Mouse (Mus musculus) G1E (cell line): ENCODE measurements around the gene Gucy2e. TPM values are rescaled to one million over a fixed set of nuclear protein-coding genes. Genes with fewer than 3 reads are reported as not detected.

Source experiments
- ATAC-seq: 2 replicates; pipeline ENCODE4 v1.8.0; 2016; ENCODE audit warnings: mild to moderate bottlenecking; ENCODE audit not compliant: insufficient number of reproducible peaks, poor library complexity, low FRiP score, severe bottlenecking; ENCODE audit errors: extremely low read depth
- DNase-seq: peaks from one replicate; pipeline ENCODE4 v3.0.0; 2012; ENCODE audit warnings: low spot score
- H3K27me3 ChIP-seq: 2 replicates; pipeline ENCODE4 v1.6.1; 2012; ENCODE audit warnings: mild to moderate bottlenecking, low read length, inconsistent platforms; ENCODE audit not compliant: insufficient read depth
- H3K36me3 ChIP-seq: replicated peaks from 2 replicates; pipeline ENCODE3; 2012; ENCODE audit warnings: mild to moderate bottlenecking, inconsistent platforms
- H3K4me1 ChIP-seq: 2 replicates; pipeline ENCODE4 v1.6.1; 2012; ENCODE audit warnings: low read depth, low read length, inconsistent platforms, mixed read lengths; ENCODE audit not compliant: insufficient read depth
- H3K4me3 ChIP-seq: 2 replicates; pipeline ENCODE4 v1.5.1; 2012; ENCODE audit warnings: low read depth, mild to moderate bottlenecking, inconsistent platforms, low read length, moderate library complexity, mixed read lengths
- H3K9me3 ChIP-seq: replicated peaks from 2 replicates; pipeline ENCODE4 v1.6.1; 2012; ENCODE audit warnings: inconsistent platforms
- CTCF ChIP-seq: IDR thresholded peaks from 2 replicates; pipeline ENCODE4 v1.5.1; 2012; ENCODE audit warnings: low read depth, low read length, inconsistent platforms, mixed read lengths
- GATA1 ChIP-seq: IDR thresholded peaks from 2 replicates; pipeline ENCODE4 v1.6.1; 2012; ENCODE audit warnings: borderline replicate concordance, low read length, inconsistent platforms, mixed read lengths
- GATA2 ChIP-seq: IDR thresholded peaks from 2 replicates; pipeline ENCODE4 v1.6.1; 2012; ENCODE audit warnings: low read depth, low read length, inconsistent platforms, borderline replicate concordance
- POLR2AphosphoS5 ChIP-seq: IDR thresholded peaks from 2 replicates; pipeline ENCODE4 v1.6.1; 2012; ENCODE audit warnings: low read depth, low read length, inconsistent platforms; ENCODE audit not compliant: insufficient replicate concordance
- TAL1 ChIP-seq: conservative IDR thresholded peaks from 2 replicates; pipeline ENCODE4 v1.6.1; 2012; ENCODE audit warnings: low read depth, low read length, inconsistent platforms, mixed read lengths
- polyA plus RNA-seq: library from polyadenylated mRNA; stranded (reverse); fragments of >175 nt; gene quantifications from 2 replicates; pipeline ENCODE4 v1.2.3, GENCODE M21; 2012
- total RNA-seq, 2 experiments: library from RNA; stranded (forward) in 1 of 2; stranded (reverse) in 1 of 2; fragments of 200-1000 nt in 1 of 2; fragments of >200 nt in 1 of 2; fragmentation: Nextera tagmentation in 1 of 2; gene quantifications; 2 replicates each; pipeline ENCODE4 v1.2.3; 2014 to 2017

The Gucy2e gene
- total and polyA plus RNA-seq, 3 experiments, result 0.05 TPM; not detected in 2

DNA sequence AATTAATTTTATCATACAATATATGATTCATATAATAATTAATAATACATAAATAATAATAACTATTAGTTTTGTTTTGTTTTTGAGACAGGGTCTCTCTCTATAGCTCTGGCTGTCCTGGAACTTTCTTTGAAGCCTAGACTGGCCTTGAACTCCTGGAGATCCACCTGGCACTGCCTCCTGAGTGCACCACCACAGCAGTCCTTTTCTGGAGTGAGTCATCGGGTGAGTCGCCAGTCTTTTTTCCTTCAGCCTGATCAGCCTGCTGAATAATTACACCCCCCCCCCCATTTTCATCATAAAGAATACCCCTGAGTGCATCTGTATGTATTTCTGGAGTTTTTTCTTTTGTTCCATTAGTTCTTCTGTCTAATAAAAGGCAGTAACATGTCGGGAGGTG is 12.3 kb upstream of the Gucy2e start:
- no peak for TF ChIP-seq TAL1
- no peak for TF ChIP-seq POLR2AphosphoS5
- TF ChIP-seq GATA1, result no peak
- no peak for TF ChIP-seq GATA2
- TF ChIP-seq CTCF, result no peak
- peaks cover 28% of the 10 kb centered on the region for H3K27me3 ChIP-seq
- no peaks in the 10 kb centered on the region for H3K9me3 ChIP-seq
- no peak overlapping the region for H3K4me3 ChIP-seq
- H3K4me1 ChIP-seq, result no peaks in the 10 kb centered on the region
- ATAC-seq, result no peak
- no peak for DNase-seq
- no peaks in the 10 kb centered on the region for H3K36me3 ChIP-seq

DNA sequence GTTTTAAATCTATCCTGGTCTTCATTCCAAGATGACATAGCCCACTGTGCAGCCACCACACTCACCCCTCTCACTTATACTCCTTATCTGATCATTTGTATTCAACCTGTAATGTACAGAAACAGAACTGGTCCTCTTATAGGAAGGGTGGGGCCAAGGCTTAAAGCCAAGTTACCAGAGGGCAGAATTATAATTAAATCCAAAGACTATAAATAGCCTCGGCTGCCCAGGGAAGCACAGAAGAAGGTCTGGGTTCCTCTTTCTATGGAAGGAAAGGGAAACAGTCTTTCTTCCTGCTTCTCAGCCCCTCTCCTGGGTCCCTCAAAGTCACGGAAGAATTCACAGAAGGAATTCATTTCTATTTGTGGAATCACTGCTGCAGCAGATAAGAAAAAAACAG is 8.8 kb upstream of the Gucy2e start:
- TF ChIP-seq GATA1 (no peak), TAL1 (no peak), POLR2AphosphoS5 (no peak), GATA2 (no peak), CTCF (no peak)
- no peaks in the 10 kb centered on the region for H3K9me3 ChIP-seq
- no peaks in the 10 kb centered on the region for H3K4me1 ChIP-seq
- no peak for DNase-seq
- peaks cover 25% of the 10 kb centered on the region for H3K27me3 ChIP-seq
- ATAC-seq, result no peak
- no peak overlapping the region for H3K4me3 ChIP-seq
- H3K36me3 ChIP-seq, result no peaks in the 10 kb centered on the region

DNA sequence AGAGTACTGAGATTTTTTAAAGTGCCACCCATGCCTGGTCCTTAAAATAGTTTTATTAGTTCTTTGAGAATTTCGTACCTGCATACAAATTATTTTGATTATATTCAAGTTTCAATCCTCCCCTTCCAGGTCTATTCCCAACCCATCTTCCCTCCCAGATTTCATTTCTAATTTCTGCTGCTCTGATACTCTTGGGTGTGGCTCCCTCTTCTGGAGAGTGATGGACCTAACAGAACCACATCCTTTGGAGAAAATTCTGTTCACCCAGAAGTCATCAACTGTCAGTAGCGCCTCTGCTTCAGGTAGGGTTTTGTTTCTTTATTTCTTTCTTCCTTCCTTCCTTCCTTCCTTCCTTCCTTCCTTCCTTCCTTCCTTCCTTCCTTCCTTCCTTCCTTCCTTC is 8.1 kb upstream of the Gucy2e start:
- Histone ChIP-seq H3K27me3 (peaks cover 25% of the 10 kb centered on the region), H3K9me3 (no peaks in the 10 kb centered on the region), H3K36me3 (no peaks in the 10 kb centered on the region), H3K4me1 (no peaks in the 10 kb centered on the region), H3K4me3 (no peak overlapping the region)
- TF ChIP-seq GATA2 (no peak), TAL1 (no peak), POLR2AphosphoS5 (no peak), GATA1 (no peak), CTCF (no peak)
- no peak for DNase-seq
- ATAC-seq, result no peak

DNA sequence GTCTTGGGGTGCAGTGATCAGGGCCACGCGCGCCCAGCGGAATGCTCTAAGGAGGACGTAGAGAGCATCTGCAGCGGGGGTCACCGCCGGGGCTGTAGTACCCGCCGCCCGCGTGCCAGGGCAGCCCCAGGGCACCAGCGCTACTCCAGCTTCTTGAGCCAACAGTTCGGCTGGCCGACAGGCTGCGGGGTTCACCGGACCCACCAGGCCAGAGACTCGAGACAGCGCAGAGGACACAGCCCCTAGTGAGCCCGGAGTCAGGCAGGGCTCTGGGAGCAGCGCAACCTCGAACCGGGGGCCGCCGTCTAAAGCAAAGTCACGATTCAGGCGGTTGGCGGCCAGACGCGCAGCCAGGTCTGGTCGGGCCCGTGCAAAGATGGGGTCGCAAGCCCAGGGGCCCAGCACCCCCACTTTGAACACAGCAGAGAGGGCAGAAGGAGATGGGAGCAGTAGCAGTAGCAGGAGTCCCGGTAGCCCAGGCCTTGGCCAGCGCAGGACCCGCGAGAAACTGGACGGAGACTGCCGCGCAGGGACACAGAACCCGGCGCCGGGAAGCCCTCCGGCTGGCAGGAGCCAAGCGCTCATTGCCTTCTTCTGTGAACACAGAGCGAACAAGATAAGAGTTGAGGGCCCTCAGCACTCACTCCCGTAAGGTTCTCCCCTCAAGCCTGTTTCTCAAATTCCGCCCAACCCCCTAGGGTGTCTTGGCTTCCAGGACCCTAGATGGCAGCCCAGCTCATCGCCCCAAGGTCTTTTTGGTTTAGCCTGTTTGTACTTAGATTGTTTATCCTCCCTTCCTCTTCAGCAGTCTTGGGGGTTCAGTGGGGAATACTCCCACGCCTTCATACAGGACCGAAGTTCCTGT is 543 bp downstream of the Gucy2e start:
- DNase-seq (no peak), ATAC-seq (no peak)
- no peak overlapping the region for H3K4me3 ChIP-seq
- no peaks in the 10 kb centered on the region for H3K36me3 ChIP-seq
- no peaks in the 10 kb centered on the region; the same call in 1 of the 2 replicates for H3K4me1 ChIP-seq
- peaks cover 6% of the 10 kb centered on the region for H3K9me3 ChIP-seq
- TF ChIP-seq POLR2AphosphoS5 (no peak), CTCF (no peak), TAL1 (no peak), GATA2 (no peak), GATA1 (no peak)
- peaks cover 27% of the 10 kb centered on the region; the same call in 1 of the 2 replicates for H3K27me3 ChIP-seq

DNA sequence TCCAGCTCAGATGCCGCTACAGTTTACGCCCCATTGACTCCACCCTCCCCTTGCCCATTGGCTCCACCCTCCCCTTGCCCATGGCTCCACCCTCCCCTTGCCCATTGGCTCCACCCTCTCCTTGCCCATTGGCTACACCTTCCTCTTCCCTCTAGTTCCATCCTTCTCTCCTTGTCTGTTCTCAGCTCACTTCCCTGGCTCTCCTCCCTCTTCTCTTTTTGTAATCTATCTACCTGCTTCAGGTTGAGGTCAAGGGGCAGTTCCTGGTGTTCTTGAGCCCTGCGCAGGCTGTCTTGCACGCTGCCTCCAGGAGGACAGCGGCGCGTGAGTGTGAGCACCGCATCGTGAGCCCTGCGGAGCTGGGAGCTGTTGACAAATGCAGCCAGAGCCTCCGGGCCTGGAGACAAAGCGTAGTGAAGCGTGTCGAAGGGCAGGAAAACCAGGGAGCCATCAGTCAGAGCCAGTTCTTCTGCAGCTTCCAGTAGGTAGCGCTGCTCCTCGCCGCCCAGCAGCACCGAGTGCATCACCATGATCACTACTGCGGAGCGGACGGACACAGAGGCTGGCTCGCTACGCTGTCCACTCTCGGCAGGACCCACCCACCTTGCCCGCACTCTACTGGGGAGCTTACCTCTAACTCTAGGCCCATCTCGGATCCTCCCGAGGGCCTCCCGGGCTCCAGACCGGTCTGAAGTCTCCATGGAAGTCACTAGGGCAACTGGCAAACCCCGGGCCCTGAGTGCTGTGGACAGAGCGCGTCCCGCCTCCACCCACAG is 1.4 kb downstream of the Gucy2e start:
- no peak for ATAC-seq
- no peak for TF ChIP-seq TAL1
- no peak for TF ChIP-seq GATA2
- no peak for TF ChIP-seq CTCF
- TF ChIP-seq GATA1, result no peak
- no peak for TF ChIP-seq POLR2AphosphoS5
- Histone ChIP-seq H3K36me3 (no peaks in the 10 kb centered on the region), H3K4me3 (no peak overlapping the region), H3K9me3 (peaks cover 6% of the 10 kb centered on the region), H3K27me3 (peaks cover 27% of the 10 kb centered on the region; the same call in 1 of the 2 replicates), H3K4me1 (no peaks in the 10 kb centered on the region; the same call in 1 of the 2 replicates)
- no peak for DNase-seq

DNA sequence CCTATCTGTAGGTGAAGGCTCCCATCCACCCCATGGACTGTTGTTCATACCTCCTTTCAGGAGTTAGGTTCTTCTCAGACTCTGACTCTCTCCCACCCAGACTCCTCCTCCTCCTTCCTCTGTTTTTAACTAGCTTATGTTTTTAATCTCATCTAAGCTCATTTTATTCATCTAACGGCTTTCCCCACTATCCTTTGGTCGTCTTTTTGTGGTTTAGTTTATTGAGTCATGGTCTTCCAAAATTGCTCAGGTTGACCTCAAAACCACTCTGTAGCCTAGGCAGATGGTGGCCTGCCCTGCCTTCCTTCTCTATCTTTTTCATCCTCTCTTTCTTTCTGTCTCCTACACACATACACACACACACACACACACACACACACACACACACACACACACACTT is 3.7 kb downstream of the Gucy2e start:
- no peak overlapping the region for H3K4me3 ChIP-seq
- peaks cover 27% of the 10 kb centered on the region; the same call in 1 of the 2 replicates for H3K27me3 ChIP-seq
- ATAC-seq (no peak), DNase-seq (no peak)
- TF ChIP-seq TAL1 (no peak), POLR2AphosphoS5 (no peak), GATA2 (no peak)
- H3K36me3 ChIP-seq, result no peaks in the 10 kb centered on the region
- H3K4me1 ChIP-seq, result no peaks in the 10 kb centered on the region; the same call in 1 of the 2 replicates
- H3K9me3 ChIP-seq, result peaks cover 6% of the 10 kb centered on the region
